In the genomic region with DNA sequence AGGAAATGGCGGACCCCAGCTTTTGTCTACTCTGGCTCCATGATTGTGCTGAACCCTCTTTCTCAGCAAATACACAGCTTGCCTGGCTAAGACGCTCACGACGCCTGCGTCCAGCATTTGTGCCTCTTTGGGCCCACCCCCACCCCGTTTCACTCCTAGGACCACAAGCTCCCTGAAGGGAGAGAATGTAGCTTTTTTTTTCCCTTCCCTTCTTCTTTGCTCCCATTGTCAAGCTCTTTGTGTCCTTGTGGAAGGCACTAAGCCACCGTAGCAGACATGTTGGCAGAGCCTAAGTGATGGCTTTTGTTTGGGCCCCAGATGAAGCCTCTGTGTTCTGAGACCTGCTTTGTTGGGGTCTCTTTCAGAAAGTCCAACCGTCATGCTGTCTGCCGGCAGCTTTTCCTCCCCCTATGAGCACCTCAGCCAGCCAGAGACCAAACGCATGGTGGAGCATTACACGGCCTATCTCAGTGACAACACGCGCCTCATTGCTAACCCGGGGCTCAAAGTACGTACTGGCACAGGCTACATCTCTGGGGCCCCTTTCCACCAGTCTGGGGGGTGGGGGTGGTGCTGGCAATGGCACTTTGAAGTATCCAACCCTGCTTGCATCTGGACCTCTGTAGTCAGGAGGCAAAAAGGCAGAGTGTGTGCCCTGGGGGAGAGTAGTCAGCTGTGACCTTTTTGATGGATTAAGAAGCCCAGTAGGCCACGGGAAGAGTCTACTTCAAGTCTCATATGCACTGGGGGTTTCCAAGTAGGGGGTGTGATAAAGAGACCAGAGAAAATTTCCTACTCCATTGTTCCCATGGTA, we compare ENCODE assay signal across 15 mouse cellular contexts. TPM values are rescaled to one million over a fixed set of nuclear protein-coding genes. Genes with fewer than 3 reads are reported as not detected.
A peak's percentile ranks its signal among the peaks of the same experiment; 100 is the strongest.
DNase-seq lines count a peak whose midpoint lies in the region; ATAC-seq lines count a peak whose summit lies in the region.
"Had no signal": no experiment of that assay in that cellular context is flagged by ENCODE, and none has a peak within 500 bp of the region (broad histone marks: within the 10 kb centered on the region; RNA-seq: fewer than 3 reads in every experiment).

No protein-coding gene starts in this region.

- H3K27ac ChIP-seq in forebrain, embryonic 12.5 days: peak overlapping the region; percentile 75
- H3K27ac ChIP-seq in neural tube, embryonic 15.5 days (replicated peaks): peak overlapping the region; percentile 7; the same call in 1 of the 2 replicates

- peak; percentile 45 for DNase-seq in layer of hippocampus, adult 9-11 months
- DNase-seq in layer of hippocampus, postnatal 36 days: no peak
- peak; percentile 68 for DNase-seq in mesoderm, embryonic 11.5 days (ENCODE audit: low read depth, low spot score)
- no peak for DNase-seq in adrenal gland, postnatal 4 days (ENCODE audit: low spot score in 2 of 2)
- DNase-seq in frontal cortex, postnatal 14 days (ENCODE audit: low spot score in 2 of 2): no peak
- DNase-seq in right cerebral cortex, postnatal 14 days: no peak
- DNase-seq: gastrocnemius, postnatal 36 days; kidney, adult 18-20 months had no signal

- H3K4me3 ChIP-seq in forebrain, embryonic 12.5 days (replicated peaks): no peak overlapping the region
- no peak overlapping the region for H3K4me3 ChIP-seq in neural tube, embryonic 15.5 days (replicated peaks)

- peak; percentile 52; the same call in 1 of the 2 replicates for ATAC-seq in forebrain, embryonic 12.5 days (ENCODE audit: low FRiP score)
- peak; percentile 80 for ATAC-seq in neural tube, embryonic 15.5 days (ENCODE audit: low FRiP score)

- H3K27me3 ChIP-seq in forebrain, embryonic 12.5 days: no peaks in the 10 kb centered on the region
- no peaks in the 10 kb centered on the region for H3K27me3 ChIP-seq in neural tube, embryonic 15.5 days (replicated peaks)

- no peaks in the 10 kb centered on the region for H3K9me3 ChIP-seq in forebrain, embryonic 12.5 days
- no peaks in the 10 kb centered on the region for H3K9me3 ChIP-seq in neural tube, embryonic 15.5 days (replicated peaks)

- no peak overlapping the region for H3K4me2 ChIP-seq in forebrain, embryonic 12.5 days
- no peak overlapping the region for H3K4me2 ChIP-seq in neural tube, embryonic 15.5 days

- WGBS in forebrain, embryonic 12.5 days: 13% methylated on average over 16 of the region's 16 CpGs
- WGBS in neural tube, embryonic 15.5 days: 17% methylated on average over 16 of the region's 16 CpGs

- H3K9ac ChIP-seq in forebrain, embryonic 12.5 days: no peak overlapping the region
- H3K9ac ChIP-seq in neural tube, embryonic 15.5 days (replicated peaks): no peak overlapping the region

- H3K36me3 ChIP-seq in forebrain, embryonic 12.5 days (replicated peaks): peaks cover 36% of the 10 kb centered on the region
- no peaks in the 10 kb centered on the region for H3K36me3 ChIP-seq in neural tube, embryonic 15.5 days

- H3K4me1 ChIP-seq in forebrain, embryonic 12.5 days: peaks cover 16% of the 10 kb centered on the region
- 0 out of 2 replicates have a peak, but pooled peaks cover 9% of the 10 kb centered on the region for H3K4me1 ChIP-seq in neural tube, embryonic 15.5 days

RNA-seq across cellular contexts. Expression of gene Gm10577, which starts 46.6 kb away (rescaled TPM):
- total RNA-seq in layer of hippocampus, postnatal 36 days (2021): not detected
- not detected in 2 replicates for polyA plus RNA-seq in forebrain, embryonic 12.5 days (2016; fragmentation: Nextera tagmentation; extraction: Ambion mirVana)
- polyA plus RNA-seq in neural tube, embryonic 15.5 days (2015; fragmentation: Nextera tagmentation; extraction: Ambion mirVana): not detected in 2 replicates
- not detected for total RNA-seq in adrenal gland, postnatal 4 days (2021)
- total RNA-seq: gastrocnemius, postnatal 36 days; left cerebral cortex, postnatal 14 days; megakaryocyte-erythroid progenitor cell, adult 5-6 weeks had no signal
- polyA plus RNA-seq: heart, embryonic 16.5 days; liver, embryonic 16.5 days; urinary bladder, adult 2 months had no signal

Comparison
In these comparisons a context has a peak if more than half of its experiments do, and no peak if none do; other contexts are left out.
1. DNase-seq: peak in layer of hippocampus, adult 9-11 months (single experiment) and mesoderm, embryonic 11.5 days (single experiment); none in layer of hippocampus, postnatal 36 days (0 of 2), adrenal gland, postnatal 4 days (0 of 2), frontal cortex, postnatal 14 days (0 of 2) and right cerebral cortex, postnatal 14 days (single experiment).